Mouse (Mus musculus): Measurements from ENCODE around the gene Caskin1. TPM values are rescaled to one million over a fixed set of nuclear protein-coding genes. Genes with fewer than 3 reads are reported as not detected.
A peak's percentile ranks its signal among the peaks of the same experiment; 100 is the strongest.

Gene Caskin1
- polyA plus RNA-seq (2021) = 1.0 TPM

- DNase-seq (ENCODE audit: low read depth, low spot score) = no peak
Observed at GRCm38 (mm10) chr17:24488186-24488661, at the start of gene Caskin1. Gene Caskin1, plus strand, starts transcription at chr17:24488601.

DNA sequence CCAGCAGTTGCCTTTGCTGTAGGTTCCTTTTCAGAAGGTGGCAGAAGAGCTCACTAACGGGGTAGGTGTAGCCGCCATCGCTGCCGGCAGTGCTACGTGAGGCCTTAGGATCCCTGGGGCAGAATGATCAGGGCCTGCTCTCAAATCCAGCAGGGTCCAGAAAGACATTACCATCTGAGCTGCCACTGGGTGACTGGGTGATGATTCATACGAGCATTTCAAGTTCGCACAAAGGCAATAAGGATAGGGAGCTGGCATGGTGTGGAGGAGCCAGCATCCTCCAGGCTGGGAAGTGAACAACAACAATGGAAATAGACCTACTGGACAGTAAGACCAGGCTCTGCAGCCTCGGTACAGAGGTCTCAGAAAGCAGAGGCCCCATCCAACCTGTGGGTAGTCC is 48.0 kb upstream of the Caskin1 start:
- ChIA-PET CTCF (interaction anchor here (1.0 kb wide), 1 partner anchor 39 kb away, joined by 3 read pairs; the partner anchor contains the start of gene Mlst8), POLR2A (interaction anchor here (0.7 kb wide), 1 partner anchor 155 kb away, joined by 3 read pairs; no protein-coding TSS in a partner anchor)
- no peak for TF ChIP-seq CTCF (IDR thresholded peaks at IDR 0.05)
- in situ Hi-C loops (cut with MboI; ENCODE audit: low pct_unique_long_range_greater_than_20kb) = no loop called here
- ATAC-seq = no peak
- no peak for DNase-seq (ENCODE audit: low read depth, low spot score)
- no peaks in the 10 kb centered on the region for H3K27me3 ChIP-seq

More at GRCm38 (mm10) chr17:24488186-24488661, at the start of gene Caskin1:
- ChIA-PET POLR2A (no interaction called here), CTCF (no interaction called here)
- no peak for TF ChIP-seq CTCF (IDR thresholded peaks at IDR 0.05)
- H3K27me3 ChIP-seq = peaks cover 22% of the 10 kb centered on the region
- in situ Hi-C loops (cut with MboI; ENCODE audit: low pct_unique_long_range_greater_than_20kb) = no loop called here
- ATAC-seq = no peak

DNA sequence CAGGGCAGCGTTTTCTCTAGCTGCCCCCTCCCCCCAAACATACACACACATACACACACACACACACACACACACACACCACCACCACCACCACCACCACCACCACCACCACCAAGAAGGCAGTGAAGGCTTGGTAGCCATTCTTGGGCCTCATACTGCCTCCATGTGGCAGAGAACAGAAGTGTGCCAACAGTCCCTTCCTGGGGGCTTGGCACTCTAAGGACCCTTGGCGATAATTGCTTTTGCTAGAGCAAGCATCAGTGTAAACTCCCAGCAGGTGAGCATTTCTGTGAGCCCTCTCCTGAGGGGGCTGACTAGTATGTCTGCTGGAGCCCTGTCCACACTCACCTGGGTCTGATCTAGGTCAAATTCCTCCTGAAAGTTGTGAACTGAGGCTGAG is 47.3 kb upstream of the Caskin1 start:
- H3K27me3 ChIP-seq = no peaks in the 10 kb centered on the region
- ATAC-seq (no peak), DNase-seq (ENCODE audit: low read depth, low spot score) (no peak)
- in situ Hi-C loops (cut with MboI; ENCODE audit: low pct_unique_long_range_greater_than_20kb) = no loop called here
- ChIA-PET POLR2A (no interaction called here), CTCF (interaction anchor here (1.0 kb wide), 1 partner anchor 38 kb away, joined by 3 read pairs; the partner anchor contains the start of gene Mlst8)
- TF ChIP-seq CTCF (IDR thresholded peaks at IDR 0.05) = no peak

GRCm38 (mm10) chr17:24442107-24442506 is 46.3 kb upstream of the Caskin1 start:
- CTCF ChIA-PET = no interaction called here
- in situ Hi-C loops (cut with MboI; ENCODE audit: low pct_unique_long_range_greater_than_20kb) = no loop called here
- ATAC-seq (no peak), DNase-seq (ENCODE audit: low read depth, low spot score) (no peak)
- no peak for TF ChIP-seq CTCF (IDR thresholded peaks at IDR 0.05)
- POLR2A ChIA-PET = no interaction called here
- no peaks in the 10 kb centered on the region for H3K27me3 ChIP-seq

DNA sequence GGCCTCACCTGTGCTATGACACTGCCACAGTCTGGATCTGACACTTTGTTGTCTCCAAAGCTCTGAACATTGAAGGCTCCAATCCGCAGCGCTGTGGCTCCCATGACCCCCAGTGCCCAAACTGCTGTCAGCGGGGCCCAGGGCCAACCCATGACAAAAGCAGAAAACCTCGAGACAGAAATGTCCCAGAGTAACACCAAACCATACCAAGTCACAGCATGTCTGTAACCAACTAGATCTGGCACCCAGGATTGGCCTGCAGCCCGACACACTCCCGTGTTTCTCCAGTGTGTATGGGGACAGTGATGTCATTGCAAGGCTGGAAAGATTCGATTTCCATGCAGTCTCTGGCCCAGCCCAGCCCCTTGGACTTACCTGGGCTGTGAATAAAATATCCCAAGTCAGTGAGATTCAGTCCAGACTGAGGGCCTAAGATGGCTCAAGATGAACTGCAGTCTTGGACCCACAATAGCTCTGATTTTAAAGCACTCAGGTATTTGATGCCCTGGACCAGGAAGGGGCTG is 45.7 kb upstream of the Caskin1 start, which contains the start of gene Dnase1l2:
Gene Dnase1l2, minus strand, starts transcription at position 474 of the 524 bp plus-strand sequence.
- POLR2A ChIA-PET = no interaction called here
- CTCF ChIA-PET = no interaction called here
- in situ Hi-C loops (cut with MboI; ENCODE audit: low pct_unique_long_range_greater_than_20kb) = no loop called here
- TF ChIP-seq CTCF (IDR thresholded peaks at IDR 0.05) = no peak
- no peak for ATAC-seq
- H3K27me3 ChIP-seq = no peaks in the 10 kb centered on the region
- DNase-seq (ENCODE audit: low read depth, low spot score) = no peak

- DNase-seq (ENCODE audit: low read depth, low spot score) (no peak), ATAC-seq (no peak)
- no peaks in the 10 kb centered on the region for H3K27me3 ChIP-seq
- in situ Hi-C loops (cut with MboI; ENCODE audit: low pct_unique_long_range_greater_than_20kb) = no loop called here
- ChIA-PET POLR2A (interaction anchor here (1.4 kb wide), 1 partner anchor 10 kb away, joined by 3 read pairs; no protein-coding TSS in a partner anchor), CTCF (interaction anchor here (1.4 kb wide), 1 partner anchor 51 kb away, joined by 3 read pairs; no protein-coding TSS in a partner anchor)
- no peak for TF ChIP-seq CTCF (IDR thresholded peaks at IDR 0.05)
Observed at GRCm38 (mm10) chr17:24443409-24443808, 45.0 kb upstream of the Caskin1 start.

- ChIA-PET POLR2A (no interaction called here), CTCF (no interaction called here)
- DNase-seq (ENCODE audit: low read depth, low spot score) (no peak), ATAC-seq (no peak)
- no peaks in the 10 kb centered on the region for H3K27me3 ChIP-seq
- in situ Hi-C loops (cut with MboI; ENCODE audit: low pct_unique_long_range_greater_than_20kb) = no loop called here
- TF ChIP-seq CTCF (IDR thresholded peaks at IDR 0.05) = no peak
Observed at GRCm38 (mm10) chr17:24446590-24446989, 41.8 kb upstream of the Caskin1 start.

DNA sequence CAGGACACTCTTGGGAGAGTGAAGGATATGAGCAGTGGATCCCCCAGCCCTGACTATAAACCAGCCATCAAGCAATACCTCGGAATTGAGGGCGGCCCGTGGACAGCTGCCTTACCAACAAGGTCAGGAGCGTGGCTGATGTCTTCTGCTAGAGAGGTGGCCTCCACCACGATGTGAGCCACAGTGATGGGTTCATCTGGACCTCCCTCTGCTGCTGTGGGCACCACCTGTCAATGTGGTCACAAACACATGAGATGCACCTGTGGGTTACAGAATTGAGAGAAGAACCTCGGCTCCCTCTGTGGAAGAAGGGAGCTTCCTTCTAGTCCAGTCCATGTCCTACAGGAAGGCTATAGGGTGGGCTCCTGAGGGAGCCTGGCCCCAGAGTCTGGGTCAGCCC is 38.9 kb upstream of the Caskin1 start:
- no peak for ATAC-seq
- in situ Hi-C loops (cut with MboI; ENCODE audit: low pct_unique_long_range_greater_than_20kb) = no loop called here
- POLR2A ChIA-PET = no interaction called here
- CTCF ChIA-PET = no interaction called here
- no peaks in the 10 kb centered on the region for H3K27me3 ChIP-seq
- no peak for DNase-seq (ENCODE audit: low read depth, low spot score)
- TF ChIP-seq CTCF (IDR thresholded peaks at IDR 0.05) = no peak

GRCm38 (mm10) chr17:24451220-24451619 is 37.2 kb upstream of the Caskin1 start:
- in situ Hi-C loops (cut with MboI; ENCODE audit: low pct_unique_long_range_greater_than_20kb) = no loop called here
- DNase-seq (ENCODE audit: low read depth, low spot score) (no peak), ATAC-seq (no peak)
- TF ChIP-seq CTCF (IDR thresholded peaks at IDR 0.05) = no peak
- POLR2A ChIA-PET = interaction anchor here (0.5 kb wide), 1 partner anchor 1732 kb away, joined by 5 read pairs; no protein-coding TSS in a partner anchor
- no peaks in the 10 kb centered on the region for H3K27me3 ChIP-seq
- CTCF ChIA-PET = interaction anchor here (1.3 kb wide), 1 partner anchor 14 kb away, joined by 5 read pairs; no protein-coding TSS in a partner anchor

DNA sequence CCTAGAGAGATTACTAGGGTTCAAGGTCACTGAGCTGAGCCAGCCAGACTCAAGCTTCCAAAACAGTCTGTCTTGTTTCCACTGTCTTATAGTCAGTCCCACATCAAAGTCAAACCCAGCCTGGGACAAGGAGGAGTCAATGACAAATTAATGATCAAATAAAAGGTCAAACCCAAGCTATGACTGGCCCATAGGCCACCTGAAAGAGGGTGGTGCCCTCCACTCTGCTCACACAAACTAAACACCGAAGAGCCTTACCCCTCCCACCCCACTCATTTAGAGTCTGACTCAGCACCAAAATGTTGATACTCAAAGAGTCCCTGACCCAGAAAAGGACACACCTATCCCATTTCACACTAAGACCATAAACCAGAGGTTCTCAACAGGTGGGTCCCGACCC is 35.0 kb upstream of the Caskin1 start:
- ChIA-PET POLR2A (interaction anchor here (1.1 to 3.6 kb wide), 2 partner anchors 10 to 18 kb away, joined by 3 to 12 read pairs; partner anchors contain the start of genes E4f1 and Pgp), CTCF (interaction anchor here (1.0 to 1.8 kb wide), 2 partner anchors 16 to 26 kb away, joined by 3 to 5 read pairs; no protein-coding TSS in a partner anchor)

DNA sequence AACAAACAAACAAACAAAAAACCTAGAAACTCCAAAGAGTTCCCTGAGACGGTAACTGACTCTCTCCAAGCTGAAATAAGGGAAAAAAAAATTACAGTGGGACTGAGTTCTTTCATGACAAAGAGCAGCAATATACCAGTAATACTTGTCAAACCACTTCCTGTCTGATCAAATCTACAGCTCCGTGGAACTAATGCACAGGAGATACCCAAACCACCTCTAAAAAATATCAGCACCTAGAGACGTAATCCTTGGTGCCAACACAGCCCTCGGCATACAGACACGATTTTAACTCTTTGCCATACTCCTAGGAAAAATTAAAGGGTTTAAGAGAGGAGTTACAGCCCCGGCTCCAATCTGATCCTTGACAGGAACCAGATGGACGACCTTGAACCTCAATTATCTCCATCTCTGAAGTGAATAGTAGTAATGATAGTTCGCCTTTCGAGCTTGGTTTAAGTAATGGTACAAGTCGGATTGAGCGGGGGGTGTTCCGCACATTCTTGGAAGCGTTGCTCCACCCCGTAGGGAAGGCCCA is 34.1 kb upstream of the Caskin1 start:
- H3K27me3 ChIP-seq = no peaks in the 10 kb centered on the region
- DNase-seq (ENCODE audit: low read depth, low spot score) (no peak), ATAC-seq (peak; percentile 6)
- in situ Hi-C loops (cut with MboI; ENCODE audit: low pct_unique_long_range_greater_than_20kb) = no loop called here
- CTCF ChIA-PET = interaction anchor here (0.8 to 1.8 kb wide), 2 partner anchors 17 to 25 kb away, joined by 3 to 5 read pairs; partner anchors contain the start of gene Mlst8
- POLR2A ChIA-PET = interaction anchor here (1.1 to 3.6 kb wide), 4 partner anchors 10 to 96 kb away, joined by 3 to 12 read pairs (median 4); partner anchors contain the start of genes E4f1, Pgp and Pkd1
- no peak for TF ChIP-seq CTCF (IDR thresholded peaks at IDR 0.05)

More for the DNA sequence above, 35.0 kb upstream of the Caskin1 start:
- no peak for DNase-seq (ENCODE audit: low read depth, low spot score)
- in situ Hi-C loops (cut with MboI; ENCODE audit: low pct_unique_long_range_greater_than_20kb) = no loop called here
- TF ChIP-seq CTCF (IDR thresholded peaks at IDR 0.05) = no peak
- ATAC-seq = no peak
- H3K27me3 ChIP-seq = no peaks in the 10 kb centered on the region

All from Patski (cell line).